Mouse (Mus musculus) G1E-ER4 (cell line): Measurements from ENCODE around the gene B3gnt2. TPM values are rescaled to one million over a fixed set of nuclear protein-coding genes. Genes with fewer than 3 reads are reported as not detected.

Experiments
- GATA1 ChIP-seq: IDR thresholded peaks from one replicate; pipeline ENCODE4 v1.8.0; 2012; ENCODE audit warnings: low read length, inconsistent platforms
- polyA plus RNA-seq: library from polyadenylated mRNA; stranded (reverse); fragments of >175 nt; gene quantifications from 2 replicates; pipeline ENCODE4 v1.2.3, GENCODE M21; 2012

Gene B3gnt2
- polyA plus RNA-seq, 1 experiment: 13.1 TPM

- TF ChIP-seq GATA1: no peak
Measured at GRCm38 (mm10) chr11:22839456-22839855, 21.3 kb downstream of the B3gnt2 start.

GRCm38 (mm10) chr11:22838361-22838760 is 22.4 kb downstream of the B3gnt2 start:
- TF ChIP-seq GATA1: no peak

GRCm38 (mm10) chr11:22836269-22836668 is 24.5 kb downstream of the B3gnt2 start:
- no peak for TF ChIP-seq GATA1

- no peak for TF ChIP-seq GATA1
Measured at GRCm38 (mm10) chr11:22832600-22832999, 28.2 kb downstream of the B3gnt2 start.

GRCm38 (mm10) chr11:22831916-22832315 is 28.8 kb downstream of the B3gnt2 start:
- TF ChIP-seq GATA1: no peak

- no peak for TF ChIP-seq GATA1
Measured at GRCm38 (mm10) chr11:22830684-22831083, 30.1 kb downstream of the B3gnt2 start.

- no peak for TF ChIP-seq GATA1
Measured at GRCm38 (mm10) chr11:22830179-22830611, 30.6 kb downstream of the B3gnt2 start.

GRCm38 (mm10) chr11:22828988-22829632 is 31.7 kb downstream of the B3gnt2 start:
- TF ChIP-seq GATA1: no peak

- no peak for TF ChIP-seq GATA1
Measured at GRCm38 (mm10) chr11:22827514-22828080, 33.2 kb downstream of the B3gnt2 start.

- TF ChIP-seq GATA1: no peak
Measured at GRCm38 (mm10) chr11:22826665-22827064, 34.1 kb downstream of the B3gnt2 start.

- TF ChIP-seq GATA1: no peak
Measured at GRCm38 (mm10) chr11:22826051-22826450, 34.7 kb downstream of the B3gnt2 start.

- no peak for TF ChIP-seq GATA1
Measured at GRCm38 (mm10) chr11:22825548-22825947, 35.2 kb downstream of the B3gnt2 start.

- no peak for TF ChIP-seq GATA1
Measured at GRCm38 (mm10) chr11:22824049-22824705, 36.6 kb downstream of the B3gnt2 start.

GRCm38 (mm10) chr11:22821243-22821642 is 39.5 kb downstream of the B3gnt2 start:
- no peak for TF ChIP-seq GATA1

- no peak for TF ChIP-seq GATA1
Measured at GRCm38 (mm10) chr11:22818371-22818770, 42.4 kb downstream of the B3gnt2 start.

GRCm38 (mm10) chr11:22815877-22816276 is 44.9 kb downstream of the B3gnt2 start:
- no peak for TF ChIP-seq GATA1

- TF ChIP-seq GATA1: no peak
Measured at GRCm38 (mm10) chr11:22815143-22815542, 45.6 kb downstream of the B3gnt2 start.
